Comparison of ENCODE assay signal across 7 mouse cellular contexts in the genomic region with DNA sequence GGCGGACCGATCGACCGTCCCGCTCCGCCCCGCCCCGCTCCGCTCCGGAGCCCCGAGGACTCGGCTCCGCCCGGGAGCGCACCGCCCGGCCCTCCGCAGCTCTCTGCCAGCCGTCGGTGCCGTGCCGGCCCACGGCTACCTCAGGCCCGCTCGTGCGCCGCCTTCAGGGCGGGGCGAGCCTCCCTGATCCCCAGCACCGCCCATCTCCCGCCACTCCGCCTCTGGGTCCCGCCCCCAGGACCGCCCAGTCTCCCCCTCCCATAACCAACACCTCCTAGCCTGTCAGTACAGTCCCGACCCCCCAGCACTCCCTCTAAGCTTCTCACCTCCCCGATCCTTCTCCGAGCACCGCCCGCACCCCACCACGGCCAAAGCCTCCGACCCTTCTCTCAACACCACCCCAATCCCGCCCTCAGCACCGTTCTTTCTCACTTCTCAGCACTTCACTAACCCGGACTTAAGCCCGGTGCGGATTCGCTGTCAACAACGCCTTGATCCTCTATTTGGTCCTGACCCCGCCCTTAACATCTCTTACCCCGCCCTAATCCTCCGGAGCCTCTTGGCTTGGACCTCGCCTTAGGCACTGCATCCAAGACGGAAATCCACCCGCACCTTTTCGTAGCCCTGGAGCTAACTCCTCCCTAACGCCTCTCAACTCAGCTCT. TPM values are rescaled to one million over a fixed set of nuclear protein-coding genes. Genes with fewer than 3 reads are reported as not detected.
A peak's percentile ranks its signal among the peaks of the same experiment; 100 is the strongest.
DNase-seq lines count a peak whose midpoint lies in the region; ATAC-seq and TF ChIP-seq lines count a peak whose summit lies in the region.

A gene (minus strand): TSS at position 490 of the 664 bp plus-strand sequence.

- H3K4me2 ChIP-seq in embryonic facial prominence, embryonic 12.5 days (replicated peaks) = peak within 1 kb of the TSS; percentile 93
- H3K4me2 ChIP-seq in limb, embryonic 12.5 days = peak within 1 kb of the TSS; percentile 93
- H3K4me2 ChIP-seq in midbrain, embryonic 15.5 days = peak within 1 kb of the TSS; percentile 91

- H3K4me3 ChIP-seq in embryonic facial prominence, embryonic 12.5 days = peak within 1 kb of the TSS; percentile 74
- peak within 1 kb of the TSS; percentile 75 for H3K4me3 ChIP-seq in kidney, adult 2 months (ENCODE audit: insufficient read depth, low read depth, low read length)
- peak within 1 kb of the TSS; percentile 73 for H3K4me3 ChIP-seq in limb, embryonic 12.5 days (replicated peaks)
- H3K4me3 ChIP-seq in midbrain, embryonic 15.5 days = peak within 1 kb of the TSS; percentile 82
- peak within 1 kb of the TSS; percentile 81 for H3K4me3 ChIP-seq in spleen, adult 2 months (ENCODE audit: extremely low read depth, insufficient read depth, insufficient read length)

- TF ChIP-seq CTCF in kidney, adult 2 months (conservative IDR thresholded peaks at IDR 0.05; ENCODE audit: insufficient read depth, insufficient read length, low read depth, low read length) = no peak
- TF ChIP-seq CTCF in spleen, adult 2 months (IDR thresholded peaks at IDR 0.05; ENCODE audit: extremely low read depth, insufficient read depth, insufficient read length, insufficient replicate concordance) = no peak

- peak within 1 kb of the TSS; percentile 67 for H3K27ac ChIP-seq in embryonic facial prominence, embryonic 12.5 days
- H3K27ac ChIP-seq in kidney, adult 2 months (ENCODE audit: insufficient read depth, low read depth, low read length) = peak within 1 kb of the TSS; percentile 83
- H3K27ac ChIP-seq in limb, embryonic 12.5 days = peak within 1 kb of the TSS; percentile 78
- H3K27ac ChIP-seq in midbrain, embryonic 15.5 days = peak within 1 kb of the TSS; percentile 69
- H3K27ac ChIP-seq in spleen, adult 2 months (ENCODE audit: insufficient read depth, low read length) = peak within 1 kb of the TSS; percentile 92

- H3K36me3 ChIP-seq in embryonic facial prominence, embryonic 12.5 days = peaks cover 21% of the 10 kb centered on the region
- H3K36me3 ChIP-seq in kidney, adult 2 months (ENCODE audit: control insufficient read depth, insufficient read depth, low read length) = no peaks in the 10 kb centered on the region
- H3K36me3 ChIP-seq in limb, embryonic 12.5 days = peaks cover 36% of the 10 kb centered on the region
- H3K36me3 ChIP-seq in midbrain, embryonic 15.5 days (replicated peaks) = peaks cover 8% of the 10 kb centered on the region; the same call in 1 of the 2 replicates
- H3K36me3 ChIP-seq in spleen, adult 2 months (ENCODE audit: control insufficient read depth, insufficient read depth, low read length) = peaks cover 4% of the 10 kb centered on the region

- peak; percentile 88 for TF ChIP-seq POLR2A in kidney, adult 2 months (IDR thresholded peaks at IDR 0.05; ENCODE audit: low read depth, low read length)
- peak; percentile 95 for TF ChIP-seq POLR2A in spleen, adult 2 months (IDR thresholded peaks at IDR 0.05; ENCODE audit: low read depth, low read length)

- peak; percentile 96 for DNase-seq in adrenal gland, postnatal 25 days
- DNase-seq in heart, adult 18-20 months = peak; percentile 97
- DNase-seq in kidney, adult 2 months = peak; percentile 97
- peak; percentile 66 to 92 for DNase-seq in spleen, adult 2 months (ENCODE audit: low read depth in 1 of 2, low spot score in 2 of 2)

- H3K9ac ChIP-seq in embryonic facial prominence, embryonic 12.5 days = peak within 1 kb of the TSS; percentile 77
- peak within 1 kb of the TSS; percentile 78 for H3K9ac ChIP-seq in limb, embryonic 12.5 days (replicated peaks)
- H3K9ac ChIP-seq in midbrain, embryonic 15.5 days = peak within 1 kb of the TSS; percentile 64

- ATAC-seq in embryonic facial prominence, embryonic 12.5 days (ENCODE audit: insufficient number of reproducible peaks, insufficient read depth, low FRiP score, low TSS enrichment) = peak; percentile 93
- ATAC-seq in limb, embryonic 12.5 days (ENCODE audit: insufficient number of reproducible peaks, insufficient read depth, low FRiP score, low TSS enrichment, low read depth) = peak; percentile 94
- peak; percentile 98 for ATAC-seq in midbrain, embryonic 15.5 days (replicated peaks)

- H3K27me3 ChIP-seq in embryonic facial prominence, embryonic 12.5 days = no peaks in the 10 kb centered on the region
- no peaks in the 10 kb centered on the region for H3K27me3 ChIP-seq in kidney, adult 2 months (replicated peaks; ENCODE audit: control insufficient read depth, insufficient read depth, low read length)
- H3K27me3 ChIP-seq in limb, embryonic 12.5 days = no peaks in the 10 kb centered on the region
- H3K27me3 ChIP-seq in midbrain, embryonic 15.5 days (replicated peaks) = no peaks in the 10 kb centered on the region
- H3K27me3 ChIP-seq in spleen, adult 2 months (ENCODE audit: control insufficient read depth, insufficient read depth, low read length) = no peaks in the 10 kb centered on the region

- peaks cover 9% of the 10 kb centered on the region; the same call in 1 of the 2 replicates for H3K4me1 ChIP-seq in embryonic facial prominence, embryonic 12.5 days
- peaks cover 12% of the 10 kb centered on the region for H3K4me1 ChIP-seq in kidney, adult 2 months (ENCODE audit: control insufficient read depth, insufficient read depth, low read length)
- H3K4me1 ChIP-seq in limb, embryonic 12.5 days (replicated peaks) = peaks cover 8% of the 10 kb centered on the region; the same call in 1 of the 2 replicates
- peaks cover 21% of the 10 kb centered on the region for H3K4me1 ChIP-seq in midbrain, embryonic 15.5 days
- peaks cover 11% of the 10 kb centered on the region for H3K4me1 ChIP-seq in spleen, adult 2 months (ENCODE audit: control insufficient read depth, insufficient read depth, insufficient read length)

- H3K9me3 ChIP-seq in embryonic facial prominence, embryonic 12.5 days = no peaks in the 10 kb centered on the region
- H3K9me3 ChIP-seq in limb, embryonic 12.5 days = no peaks in the 10 kb centered on the region
- no peaks in the 10 kb centered on the region for H3K9me3 ChIP-seq in midbrain, embryonic 15.5 days

- under 1% methylated on average over 25 of the region's 56 CpGs for WGBS in embryonic facial prominence, embryonic 12.5 days
- 1% methylated on average over 52 of the region's 56 CpGs for WGBS in kidney, adult 2 months
- under 1% methylated on average over 42 of the region's 56 CpGs for WGBS in limb, embryonic 12.5 days
- under 1% methylated on average over 50 of the region's 56 CpGs for WGBS in midbrain, embryonic 15.5 days
- 1% methylated on average over 42 of the region's 56 CpGs for WGBS in spleen, adult 2 months

RNA-seq across cellular contexts. Expression of the gene that starts here (rescaled TPM):
- 21.8 and 34.9 TPM in 2 replicates for total RNA-seq in adrenal gland, postnatal 25 days (2021)
- 10.8 and 12.0 TPM in 2 replicates for polyA plus RNA-seq in embryonic facial prominence, embryonic 12.5 days (2016; fragmentation: Nextera tagmentation; extraction: Ambion mirVana)
- total RNA-seq in heart, adult 18-20 months (2021) = 10 to 100 TPM in 1 of 2 experiments, 1 to 10 TPM in 1; 7.6 to 10.2 TPM
- 49.5 and 52.0 TPM in 2 replicates for polyA plus RNA-seq in kidney, adult 2 months (2012; rRNA removed)
- 8.8 and 10.0 TPM in 2 replicates for polyA plus RNA-seq in limb, embryonic 12.5 days (2016; fragmentation: Nextera tagmentation; extraction: Ambion mirVana)
- polyA plus RNA-seq in midbrain, embryonic 15.5 days (2015; fragmentation: Nextera tagmentation; extraction: Ambion mirVana) = 10.2 and 12.6 TPM in 2 replicates
- 102 and 110 TPM in 2 replicates for polyA plus RNA-seq in spleen, adult 2 months (2012; rRNA removed)

Comparison
In these comparisons a context has a peak if more than half of its experiments do, and no peak if none do; other contexts are left out.
1. Peak in every context shown above with its lines: DNase-seq, ATAC-seq, H3K4me3 ChIP-seq and H3K27ac ChIP-seq.